Mouse (Mus musculus): Measurements from ENCODE around the gene Olfr1299. TPM values are rescaled to one million over a fixed set of nuclear protein-coding genes. Genes with fewer than 3 reads are reported as not detected.

Olfr1299 gene
- total RNA-seq (2022), result not detected

DNA sequence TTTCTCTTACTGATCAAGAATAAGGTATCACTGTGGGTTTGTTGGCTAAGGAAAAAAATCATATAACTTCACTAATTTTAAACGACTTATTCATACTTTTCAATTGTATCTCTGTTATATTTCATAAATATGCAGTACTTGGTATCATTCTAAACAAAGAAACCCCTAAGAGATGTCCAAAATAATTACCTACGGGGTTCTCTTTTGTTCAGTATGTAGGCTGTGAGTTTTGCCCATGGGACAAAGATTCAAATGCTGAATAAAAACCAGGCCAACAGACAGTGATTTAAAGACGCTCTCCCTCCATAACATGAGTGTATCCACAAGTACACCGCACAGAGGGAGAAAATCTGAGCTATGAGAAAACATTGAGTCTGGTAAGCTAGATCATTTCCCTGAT is at the start of gene Olfr1299:
Gene Olfr1299, plus strand, starts transcription at position 301 of the 400 bp plus-strand sequence.
- no peak for DNase-seq (ENCODE audit: low spot score)

DNA sequence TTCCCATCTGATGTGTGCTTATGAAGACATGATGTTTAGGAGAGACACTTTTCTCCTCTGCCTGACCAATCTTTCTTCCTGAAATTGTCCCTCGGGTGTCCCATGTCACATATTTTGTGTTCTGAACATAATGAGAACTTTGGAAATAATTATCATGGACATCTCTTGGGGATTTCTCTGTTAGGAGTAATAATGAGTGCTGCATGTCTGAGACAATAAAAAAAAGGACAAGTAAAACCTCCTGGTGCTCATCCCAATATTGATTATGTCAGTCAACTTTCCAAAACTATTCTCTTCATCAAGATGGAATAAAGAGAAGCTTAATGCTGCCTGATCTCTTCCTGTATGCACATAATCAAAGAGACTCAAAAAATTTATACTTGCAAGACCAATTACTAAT is 34.8 kb upstream of the Olfr1299 start, which contains the start of gene Olfr1297:
Gene Olfr1297, minus strand, starts transcription at position 101 of the 400 bp plus-strand sequence.
- DNase-seq (ENCODE audit: low spot score), result no peak

DNA sequence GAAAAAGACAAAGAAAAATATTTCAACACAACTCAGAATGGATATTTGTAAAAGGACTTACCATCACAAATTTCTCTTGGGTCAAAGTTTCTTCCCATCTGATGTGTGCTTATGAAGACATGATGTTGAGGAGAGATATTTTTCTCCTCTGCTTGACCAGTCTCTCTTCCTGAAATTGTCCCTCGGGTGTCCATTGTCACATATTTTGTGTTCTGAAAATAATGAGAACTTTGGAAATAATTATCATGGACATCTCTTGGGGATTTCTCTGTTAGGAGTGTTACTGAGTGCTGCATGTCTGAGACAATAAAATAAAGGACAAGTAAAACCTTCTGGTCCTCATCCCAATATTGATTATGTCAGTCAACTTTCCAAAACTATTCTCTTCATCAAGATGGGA is 12.1 kb upstream of the Olfr1299 start, which contains the start of gene Olfr1298:
Gene Olfr1298, minus strand, starts transcription at position 101 of the 400 bp plus-strand sequence.
- no peak for DNase-seq (ENCODE audit: low spot score)

Other genes with a start within 250 kb of the Olfr1299 start
- not detected for gene Olfr1286, start 238.3 kb upstream of the Olfr1299 start, total RNA-seq (2022)
- not detected for gene Olfr1287, start 212.3 kb upstream of the Olfr1299 start, total RNA-seq (2022)
- not detected for gene Olfr1288, start 187.3 kb upstream of the Olfr1299 start, total RNA-seq (2022)
- gene Olfr1289, start 180.6 kb upstream of the Olfr1299 start, total RNA-seq (2022), result not detected
- not detected for gene Olfr1290, start 167.6 kb upstream of the Olfr1299 start, total RNA-seq (2022)
- not detected for gene Olfr1291-ps1, start 164.2 kb upstream of the Olfr1299 start, total RNA-seq (2022)
- gene Olfr1293-ps, start 136.2 kb upstream of the Olfr1299 start, total RNA-seq (2022), result not detected
- not detected for gene Olfr1294, start 121.1 kb upstream of the Olfr1299 start, total RNA-seq (2022)
- gene Olfr1295, start 91.7 kb upstream of the Olfr1299 start, total RNA-seq (2022), result not detected
- not detected for gene Olfr1297, start 34.9 kb upstream of the Olfr1299 start, total RNA-seq (2022)
- gene Olfr1298, start 12.2 kb upstream of the Olfr1299 start, total RNA-seq (2022), result not detected
- not detected for gene Olfr1301, start 89.6 kb downstream of the Olfr1299 start, total RNA-seq (2022)
- gene Olfr1302, start 116.0 kb downstream of the Olfr1299 start, total RNA-seq (2022), result not detected
- gene Olfr1303, start 158.9 kb downstream of the Olfr1299 start, total RNA-seq (2022), result not detected
- not detected for gene Olfr1305, start 215.7 kb downstream of the Olfr1299 start, total RNA-seq (2022)

Measured in heart, adult 8-10 months (tissue).